8 mouse cellular contexts compared by ENCODE assay signal in genomic region chr11:75587493-75588284, GRCm38 (mm10). TPM values are rescaled to one million over a fixed set of nuclear protein-coding genes. Genes with fewer than 3 reads are reported as not detected.
DNase-seq lines count a peak whose midpoint lies in the region; ATAC-seq and TF ChIP-seq lines count a peak whose summit lies in the region.

Gene Pitpna (plus strand): TSS chr11:75588097.

- ATAC-seq in embryonic facial prominence, embryonic 14.5 days (ENCODE audit: low read depth) = peak; percentile 96
- ATAC-seq in limb, embryonic 14.5 days (ENCODE audit: low FRiP score, low read depth) = peak; percentile 96
- ATAC-seq in midbrain, postnatal 0 days (ENCODE audit: low FRiP score) = peak; percentile 92

- peak; percentile 60; the same call in 1 of the 2 replicates for TF ChIP-seq POLR2A in limb, embryonic 14.5 days (IDR thresholded peaks at IDR 0.05; ENCODE audit: borderline replicate concordance, extremely low read depth, insufficient read depth, insufficient read length)

- 7% methylated on average over 36 of the region's 49 CpGs for WGBS in embryonic facial prominence, embryonic 14.5 days
- 7% methylated on average over 41 of the region's 49 CpGs for WGBS in limb, embryonic 14.5 days
- 5% methylated on average over 45 of the region's 49 CpGs for WGBS in midbrain, postnatal 0 days

- H3K9me3 ChIP-seq in embryonic facial prominence, embryonic 14.5 days (ENCODE audit: control insufficient read depth, low read length) = no peaks in the 10 kb centered on the region
- H3K9me3 ChIP-seq in limb, embryonic 14.5 days (ENCODE audit: control insufficient read depth, low read length) = no peaks in the 10 kb centered on the region
- no peaks in the 10 kb centered on the region for H3K9me3 ChIP-seq in midbrain, postnatal 0 days (ENCODE audit: low read length)

- H3K36me3 ChIP-seq in embryonic facial prominence, embryonic 14.5 days (ENCODE audit: control insufficient read depth, insufficient read depth, low read length) = peaks cover 7% of the 10 kb centered on the region
- peaks cover 4% of the 10 kb centered on the region for H3K36me3 ChIP-seq in limb, embryonic 14.5 days (ENCODE audit: control insufficient read depth, insufficient read depth, low read length)
- H3K36me3 ChIP-seq in midbrain, postnatal 0 days (ENCODE audit: insufficient read depth, low read length) = no peaks in the 10 kb centered on the region

- TF ChIP-seq CTCF in midbrain, postnatal 0 days (IDR thresholded peaks at IDR 0.05) = peak; percentile 33

- peaks cover 14% of the 10 kb centered on the region for H3K4me1 ChIP-seq in embryonic facial prominence, embryonic 14.5 days (ENCODE audit: control insufficient read depth, insufficient read depth, low read length)
- H3K4me1 ChIP-seq in limb, embryonic 14.5 days (ENCODE audit: control insufficient read depth, insufficient read depth, low read length) = peaks cover 17% of the 10 kb centered on the region
- peaks cover 10% of the 10 kb centered on the region for H3K4me1 ChIP-seq in midbrain, postnatal 0 days (ENCODE audit: insufficient read depth, low read length)

- H3K9ac ChIP-seq in embryonic facial prominence, embryonic 14.5 days (ENCODE audit: low read depth, low read length) = peak within 1 kb of the TSS; percentile 93
- peak within 1 kb of the TSS; percentile 88 for H3K9ac ChIP-seq in limb, embryonic 14.5 days (ENCODE audit: low read depth, low read length, severe bottlenecking)
- peak within 1 kb of the TSS; percentile 96 for H3K9ac ChIP-seq in midbrain, postnatal 0 days (replicated peaks; ENCODE audit: low read length, poor library complexity, severe bottlenecking)

- no peaks in the 10 kb centered on the region for H3K27me3 ChIP-seq in embryonic facial prominence, embryonic 14.5 days (replicated peaks; ENCODE audit: control insufficient read depth, insufficient read depth, low read length)
- no peaks in the 10 kb centered on the region for H3K27me3 ChIP-seq in limb, embryonic 14.5 days (ENCODE audit: control insufficient read depth, insufficient read depth, low read length)
- H3K27me3 ChIP-seq in midbrain, postnatal 0 days (ENCODE audit: insufficient read depth, low read length) = no peaks in the 10 kb centered on the region

- peak; percentile 90 for DNase-seq in 3T3-L1 (ENCODE audit: low read depth, low spot score)
- DNase-seq in adrenal gland, postnatal 4 days (ENCODE audit: low spot score in 2 of 2) = peak; percentile 94 to 95
- DNase-seq in embryonic facial prominence, embryonic 14.5 days (ENCODE audit: low spot score) = peak; percentile 96
- DNase-seq in heart, adult 8-10 months (ENCODE audit: low spot score) = peak; percentile 94
- DNase-seq in kidney, adult 9 months = peak; percentile 96
- DNase-seq in limb, embryonic 14.5 days (ENCODE audit: low spot score) = peak; percentile 94
- peak; percentile 95 for DNase-seq in midbrain, postnatal 0 days (ENCODE audit: low spot score)
- peak; percentile 90 to 93 for DNase-seq in spleen, postnatal 14 days (ENCODE audit: low spot score in 2 of 2)

- peak within 1 kb of the TSS; percentile 90 for H3K4me3 ChIP-seq in embryonic facial prominence, embryonic 14.5 days (ENCODE audit: low read depth, low read length)
- H3K4me3 ChIP-seq in limb, embryonic 14.5 days (replicated peaks; ENCODE audit: low read length) = peak within 1 kb of the TSS; percentile 88
- H3K4me3 ChIP-seq in midbrain, postnatal 0 days (ENCODE audit: low read depth, low read length) = peak within 1 kb of the TSS; percentile 85

- H3K4me2 ChIP-seq in embryonic facial prominence, embryonic 14.5 days (ENCODE audit: low read depth, low read length) = peak within 1 kb of the TSS; percentile 85
- peak within 1 kb of the TSS; percentile 95 for H3K4me2 ChIP-seq in limb, embryonic 14.5 days (replicated peaks; ENCODE audit: low read depth, low read length, severe bottlenecking)
- H3K4me2 ChIP-seq in midbrain, postnatal 0 days (ENCODE audit: low read depth, low read length, poor library complexity, severe bottlenecking) = peak within 1 kb of the TSS; percentile 80

- peak within 1 kb of the TSS; percentile 82 for H3K27ac ChIP-seq in embryonic facial prominence, embryonic 14.5 days (replicated peaks; ENCODE audit: low read depth, low read length)
- H3K27ac ChIP-seq in limb, embryonic 14.5 days (replicated peaks; ENCODE audit: low read depth, low read length) = peak within 1 kb of the TSS; percentile 83
- H3K27ac ChIP-seq in midbrain, postnatal 0 days (ENCODE audit: low read depth, low read length) = peak within 1 kb of the TSS; percentile 90

RNA-seq across cellular contexts. Expression of gene Pitpna, which starts in this region (rescaled TPM):
- total RNA-seq in adrenal gland, postnatal 4 days (2021) = 100 to 1,000 TPM; 120 to 135 TPM
- 81.7 and 86.3 TPM in 2 replicates for polyA plus RNA-seq in embryonic facial prominence, embryonic 14.5 days (2014; fragmentation: Nextera tagmentation; extraction: Ambion mirVana)
- total RNA-seq in heart, adult 8-10 months (2022) = 100 to 1,000 TPM in 3 of 4 experiments, 10 to 100 TPM in 1; 89.5 to 110 (median 105) TPM
- polyA plus RNA-seq in limb, embryonic 14.5 days (2012; rRNA removed) = 75.7 and 80.3 TPM in 2 replicates
- 78.6 and 80.4 TPM in 2 replicates for polyA plus RNA-seq in limb, embryonic 14.5 days (2014; fragmentation: Nextera tagmentation; extraction: Ambion mirVana)
- 105 and 108 TPM in 2 replicates for total RNA-seq in midbrain, postnatal 0 days (2014; rRNA removed)
- 91.7 and 106 TPM in 2 replicates for polyA plus RNA-seq in midbrain, postnatal 0 days (2015; fragmentation: Nextera tagmentation; extraction: Ambion mirVana)

Comparison
In these comparisons a context has a peak if more than half of its experiments do, and no peak if none do; other contexts are left out.
1. Peak in every context shown above with its lines: DNase-seq, ATAC-seq, H3K4me3 ChIP-seq and H3K27ac ChIP-seq.